Comparison of ENCODE assay signal across 28 mouse cellular contexts in the genomic region with DNA sequence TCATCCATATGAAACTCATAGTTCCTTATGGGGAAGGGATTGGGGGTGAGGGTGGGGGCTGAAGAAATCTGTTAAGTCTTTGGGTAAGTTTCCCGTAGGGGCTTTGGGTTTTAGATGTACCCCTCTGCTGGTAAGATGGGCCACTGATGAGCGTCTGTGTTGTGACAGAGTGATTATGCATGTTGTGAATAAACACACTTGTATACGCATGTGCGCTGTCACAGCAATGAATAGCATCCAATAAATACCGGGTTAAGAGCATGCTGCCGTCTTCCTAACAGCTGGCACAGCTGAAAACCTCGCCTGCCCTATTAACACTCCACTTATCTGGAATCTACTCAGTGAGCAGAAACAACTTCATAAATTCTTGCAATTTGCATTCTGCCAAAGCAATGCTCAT.
DNase-seq lines count a peak whose midpoint lies in the region; ATAC-seq lines count a peak whose summit lies in the region.
"Had no signal": no experiment of that assay in that cellular context is flagged by ENCODE, and none has a peak within 500 bp of the region (broad histone marks: within the 10 kb centered on the region; RNA-seq: fewer than 3 reads in every experiment).

No protein-coding gene starts in this region.

- H3K9me3 ChIP-seq in hindbrain, embryonic 12.5 days (replicated peaks) = 0 out of 2 replicates have a peak, but pooled peaks cover 2% of the 10 kb centered on the region
- H3K9me3 ChIP-seq in hindbrain, embryonic 10.5 days = no peaks in the 10 kb centered on the region
- H3K9me3 ChIP-seq in midbrain, embryonic 13.5 days = no peaks in the 10 kb centered on the region
- H3K9me3 ChIP-seq in midbrain, embryonic 10.5 days (replicated peaks) = no peaks in the 10 kb centered on the region
- H3K9me3 ChIP-seq in forebrain, embryonic 14.5 days (replicated peaks; ENCODE audit: control insufficient read depth, low read length) = no peaks in the 10 kb centered on the region
- no peaks in the 10 kb centered on the region for H3K9me3 ChIP-seq in midbrain, embryonic 16.5 days (replicated peaks; ENCODE audit: control insufficient read depth, low read length, poor library complexity, severe bottlenecking)
- H3K9me3 ChIP-seq: heart, embryonic 13.5 days; intestine, embryonic 15.5 days; liver, embryonic 15.5 days; neural tube, embryonic 12.5 days; stomach, embryonic 15.5 days had no signal

- WGBS in hindbrain, embryonic 12.5 days = 65% methylated on average over 7 of the region's 7 CpGs
- 81% methylated on average over 7 of the region's 7 CpGs for WGBS in hindbrain, embryonic 10.5 days
- WGBS in midbrain, embryonic 13.5 days = 77% methylated on average over 7 of the region's 7 CpGs
- 92% methylated on average over 7 of the region's 7 CpGs for WGBS in midbrain, embryonic 10.5 days
- 51% methylated on average over 7 of the region's 7 CpGs for WGBS in forebrain, embryonic 14.5 days
- 71% methylated on average over 7 of the region's 7 CpGs for WGBS in midbrain, embryonic 16.5 days

- no peak overlapping the region for H3K9ac ChIP-seq in hindbrain, embryonic 12.5 days
- no peak overlapping the region for H3K9ac ChIP-seq in midbrain, embryonic 13.5 days (replicated peaks)
- no peak overlapping the region for H3K9ac ChIP-seq in forebrain, embryonic 14.5 days (ENCODE audit: low read length)
- no peak overlapping the region for H3K9ac ChIP-seq in midbrain, embryonic 16.5 days (ENCODE audit: low read depth, low read length)
- H3K9ac ChIP-seq: embryonic facial prominence, embryonic 13.5 days; heart, embryonic 13.5 days; intestine, embryonic 15.5 days; liver, embryonic 15.5 days; lung, embryonic 14.5 days; neural tube, embryonic 12.5 days; stomach, embryonic 15.5 days had no signal

- peak; percentile 29; the same call in 1 of the 2 replicates for ATAC-seq in hindbrain, embryonic 12.5 days (ENCODE audit: low FRiP score)
- peak; percentile 31; the same call in 1 of the 2 replicates for ATAC-seq in midbrain, embryonic 13.5 days
- ATAC-seq in forebrain, embryonic 14.5 days = peak; percentile 86
- peak; percentile 40; the same call in 1 of the 2 replicates for ATAC-seq in midbrain, embryonic 16.5 days
- ATAC-seq: intestine, embryonic 15.5 days; Patski had no signal

- no peaks in the 10 kb centered on the region for H3K36me3 ChIP-seq in hindbrain, embryonic 12.5 days
- H3K36me3 ChIP-seq in hindbrain, embryonic 10.5 days = no peaks in the 10 kb centered on the region
- no peaks in the 10 kb centered on the region for H3K36me3 ChIP-seq in midbrain, embryonic 13.5 days
- H3K36me3 ChIP-seq in midbrain, embryonic 10.5 days = no peaks in the 10 kb centered on the region
- no peaks in the 10 kb centered on the region for H3K36me3 ChIP-seq in forebrain, embryonic 14.5 days (ENCODE audit: control insufficient read depth, insufficient read depth, low read length)
- H3K36me3 ChIP-seq in midbrain, embryonic 16.5 days (ENCODE audit: control insufficient read depth, insufficient read depth, low read length) = no peaks in the 10 kb centered on the region
- H3K36me3 ChIP-seq: embryonic facial prominence, embryonic 13.5 days; heart, embryonic 13.5 days; intestine, embryonic 15.5 days; liver, embryonic 15.5 days; neural tube, embryonic 12.5 days; stomach, embryonic 15.5 days had no signal

- DNase-seq in hindbrain, embryonic 10.5 days (ENCODE audit: low spot score) = no peak
- DNase-seq in midbrain, embryonic 10.5 days (ENCODE audit: low spot score) = no peak
- peak; percentile 64 for DNase-seq in forebrain, embryonic 14.5 days (ENCODE audit: low spot score)
- DNase-seq in urinary bladder, postnatal 4 days (ENCODE audit: low spot score in 2 of 2) = no peak
- DNase-seq in retina, embryonic 14.5 days (ENCODE audit: low spot score) = no peak
- DNase-seq: adrenal gland, postnatal 14 days; cerebellum, adult 11-12 months; cerebellum, adult 9-11 months; gastrocnemius, postnatal 10 days; heart, postnatal 10 days; kidney, adult 2 months; kidney, postnatal 36 days; layer of hippocampus, postnatal 36 days; liver; lung, embryonic 14.5 days; lung, postnatal 14 days; retina, postnatal 1 day; right cerebral cortex, postnatal 14 days had no signal

- no peaks in the 10 kb centered on the region for H3K27me3 ChIP-seq in hindbrain, embryonic 12.5 days
- no peaks in the 10 kb centered on the region for H3K27me3 ChIP-seq in hindbrain, embryonic 10.5 days (ENCODE audit: insufficient read depth, poor library complexity, severe bottlenecking)
- H3K27me3 ChIP-seq in midbrain, embryonic 13.5 days = no peaks in the 10 kb centered on the region
- no peaks in the 10 kb centered on the region for H3K27me3 ChIP-seq in midbrain, embryonic 10.5 days (ENCODE audit: low read depth, poor library complexity, severe bottlenecking)
- H3K27me3 ChIP-seq in forebrain, embryonic 14.5 days (replicated peaks; ENCODE audit: control insufficient read depth, insufficient read depth, low read length) = no peaks in the 10 kb centered on the region
- H3K27me3 ChIP-seq in midbrain, embryonic 16.5 days (ENCODE audit: control insufficient read depth, insufficient read depth, low read depth, low read length) = no peaks in the 10 kb centered on the region
- H3K27me3 ChIP-seq: embryonic facial prominence, embryonic 13.5 days; heart, embryonic 13.5 days; intestine, embryonic 15.5 days; liver, embryonic 15.5 days; neural tube, embryonic 12.5 days; Patski; stomach, embryonic 15.5 days had no signal

- H3K4me1 ChIP-seq in hindbrain, embryonic 12.5 days = peaks cover 13% of the 10 kb centered on the region
- peaks cover 8% of the 10 kb centered on the region for H3K4me1 ChIP-seq in hindbrain, embryonic 10.5 days (replicated peaks)
- peaks cover 22% of the 10 kb centered on the region for H3K4me1 ChIP-seq in midbrain, embryonic 13.5 days (replicated peaks)
- peaks cover 12% of the 10 kb centered on the region for H3K4me1 ChIP-seq in midbrain, embryonic 10.5 days
- H3K4me1 ChIP-seq in forebrain, embryonic 14.5 days (ENCODE audit: control insufficient read depth, insufficient read depth, low read length) = peaks cover 8% of the 10 kb centered on the region
- peaks cover 14% of the 10 kb centered on the region for H3K4me1 ChIP-seq in midbrain, embryonic 16.5 days (ENCODE audit: control insufficient read depth, insufficient read depth, low read length)
- H3K4me1 ChIP-seq: embryonic facial prominence, embryonic 13.5 days; heart, embryonic 13.5 days; intestine, embryonic 15.5 days; liver, embryonic 15.5 days; stomach, embryonic 15.5 days had no signal

- no peak overlapping the region for H3K4me3 ChIP-seq in hindbrain, embryonic 12.5 days
- no peak overlapping the region for H3K4me3 ChIP-seq in hindbrain, embryonic 10.5 days
- H3K4me3 ChIP-seq in midbrain, embryonic 13.5 days (replicated peaks) = no peak overlapping the region
- H3K4me3 ChIP-seq in midbrain, embryonic 10.5 days = no peak overlapping the region
- no peak overlapping the region for H3K4me3 ChIP-seq in forebrain, embryonic 14.5 days (ENCODE audit: low read depth, low read length)
- no peak overlapping the region for H3K4me3 ChIP-seq in midbrain, embryonic 16.5 days (ENCODE audit: low read depth, low read length)
- H3K4me3 ChIP-seq: embryonic facial prominence, embryonic 13.5 days; heart, embryonic 13.5 days; intestine, embryonic 15.5 days; liver, embryonic 15.5 days; neural tube, embryonic 12.5 days; stomach, embryonic 15.5 days had no signal

- no peak overlapping the region for H3K4me2 ChIP-seq in hindbrain, embryonic 12.5 days (replicated peaks)
- no peak overlapping the region for H3K4me2 ChIP-seq in midbrain, embryonic 13.5 days (replicated peaks)
- H3K4me2 ChIP-seq in forebrain, embryonic 14.5 days (ENCODE audit: low read length) = no peak overlapping the region
- no peak overlapping the region for H3K4me2 ChIP-seq in midbrain, embryonic 16.5 days (ENCODE audit: low read length)
- H3K4me2 ChIP-seq: embryonic facial prominence, embryonic 13.5 days; heart, embryonic 13.5 days; intestine, embryonic 15.5 days; liver, embryonic 15.5 days; lung, embryonic 14.5 days; neural tube, embryonic 12.5 days; stomach, embryonic 15.5 days had no signal

- no peak overlapping the region for H3K27ac ChIP-seq in hindbrain, embryonic 12.5 days
- H3K27ac ChIP-seq in hindbrain, embryonic 10.5 days = no peak overlapping the region
- H3K27ac ChIP-seq in midbrain, embryonic 13.5 days = no peak overlapping the region
- no peak overlapping the region for H3K27ac ChIP-seq in midbrain, embryonic 10.5 days (replicated peaks)
- no peak overlapping the region for H3K27ac ChIP-seq in forebrain, embryonic 14.5 days (ENCODE audit: low read depth, low read length)
- H3K27ac ChIP-seq in midbrain, embryonic 16.5 days (ENCODE audit: low read length) = no peak overlapping the region
- H3K27ac ChIP-seq: embryonic facial prominence, embryonic 13.5 days; heart, embryonic 13.5 days; intestine, embryonic 15.5 days; liver, embryonic 15.5 days; neural tube, embryonic 12.5 days; stomach, embryonic 15.5 days had no signal

Comparison
In these comparisons a context has a peak if more than half of its experiments do, and no peak if none do; other contexts are left out.
1. ATAC-seq: peak in every context shown above with its lines; median percentile 86 in forebrain, embryonic 14.5 days; 40 in midbrain, embryonic 16.5 days; 31 in midbrain, embryonic 13.5 days; 29 in hindbrain, embryonic 12.5 days.